Mouse (Mus musculus): ENCODE data around the gene Opn5. TPM values are rescaled to one million over a fixed set of nuclear protein-coding genes. Genes with fewer than 3 reads are reported as not detected.

Opn5 gene
- not detected in 2 replicates for polyA plus RNA-seq (2012; rRNA removed)
- not detected in 2 replicates for polyA plus RNA-seq (2014; fragmentation: Nextera tagmentation; extraction: Ambion mirVana)

- Histone ChIP-seq H3K9me3 (ENCODE audit: control insufficient read depth, low read length) (no peaks in the 10 kb centered on the region), H3K27me3 (ENCODE audit: control insufficient read depth, insufficient read depth, low read length) (no peaks in the 10 kb centered on the region), H3K4me1 (replicated peaks; ENCODE audit: control insufficient read depth in 2 of 2, insufficient read depth in 2 of 2, low read length in 1 of 2) (no peaks in the 10 kb centered on the region), H3K4me3 (ENCODE audit: insufficient read depth in 1 of 2, low read depth in 2 of 2, low read length in 2 of 2) (no peak within 1 kb of the TSS), H3K9ac (replicated peaks) (no peak within 1 kb of the TSS), H3K27ac (no peak within 1 kb of the TSS), H3K4me2 (ENCODE audit: low read depth) (no peak within 1 kb of the TSS), H3K36me3 (replicated peaks; ENCODE audit: control insufficient read depth, insufficient read depth, low read depth) (no peaks in the 10 kb centered on the region)
- ATAC-seq (ENCODE audit: insufficient read depth) (no peak), DNase-seq (ENCODE audit: low read depth in 3 of 3, low spot score in 3 of 3) (no peak)
- WGBS (ENCODE audit: insufficient replicate concordance) = 62% methylated on average over 8 of the region's 8 CpGs
- TF ChIP-seq EP300 (IDR thresholded peaks at IDR 0.05; ENCODE audit: low read depth) (no peak), CTCF (IDR thresholded peaks at IDR 0.05; ENCODE audit: low read depth) (no peak)
Measured at GRCm38 (mm10) chr17:42611295-42611694, at the start of gene Opn5. TSS of gene Opn5 (minus strand) at chr17:42611395.

- no peaks in the 10 kb centered on the region for H3K4me1 ChIP-seq (replicated peaks; ENCODE audit: control insufficient read depth in 2 of 2, insufficient read depth in 2 of 2, low read length in 1 of 2)
- ATAC-seq (ENCODE audit: insufficient read depth) (no peak), DNase-seq (ENCODE audit: low read depth in 3 of 3, low spot score in 3 of 3) (peak in 2 of 3 experiments; percentile 1 to 13)
- no peak overlapping the region for H3K27ac ChIP-seq
- no peak overlapping the region for H3K4me2 ChIP-seq (ENCODE audit: low read depth)
- H3K4me3 ChIP-seq (ENCODE audit: insufficient read depth in 1 of 2, low read depth in 2 of 2, low read length in 2 of 2) = no peak overlapping the region
- H3K27me3 ChIP-seq (ENCODE audit: control insufficient read depth, insufficient read depth, low read length) = no peaks in the 10 kb centered on the region
- H3K9me3 ChIP-seq (ENCODE audit: control insufficient read depth, low read length) = no peaks in the 10 kb centered on the region
- TF ChIP-seq EP300 (IDR thresholded peaks at IDR 0.05; ENCODE audit: low read depth) = no peak
- TF ChIP-seq CTCF (IDR thresholded peaks at IDR 0.05; ENCODE audit: low read depth) = peak; percentile 90
- no peak overlapping the region for H3K9ac ChIP-seq (replicated peaks)
- H3K36me3 ChIP-seq (replicated peaks; ENCODE audit: control insufficient read depth, insufficient read depth, low read depth) = no peaks in the 10 kb centered on the region
- WGBS (ENCODE audit: insufficient replicate concordance) = 13% methylated on average over 14 of the region's 14 CpGs
Measured at GRCm38 (mm10) chr17:42658634-42659422, 47.6 kb upstream of the Opn5 start.

GRCm38 (mm10) chr17:42643416-42643815 is 32.2 kb upstream of the Opn5 start:
- no peak overlapping the region for H3K4me3 ChIP-seq (ENCODE audit: insufficient read depth in 1 of 2, low read depth in 2 of 2, low read length in 2 of 2)

GRCm38 (mm10) chr17:42630206-42630605 is 19.0 kb upstream of the Opn5 start:
- Histone ChIP-seq H3K4me3 (ENCODE audit: insufficient read depth in 1 of 2, low read depth in 2 of 2, low read length in 2 of 2) (no peak overlapping the region), H3K4me2 (ENCODE audit: low read depth) (no peak overlapping the region), H3K36me3 (replicated peaks; ENCODE audit: control insufficient read depth, insufficient read depth, low read depth) (no peaks in the 10 kb centered on the region), H3K27me3 (ENCODE audit: control insufficient read depth, insufficient read depth, low read length) (no peaks in the 10 kb centered on the region), H3K27ac (no peak overlapping the region), H3K4me1 (replicated peaks; ENCODE audit: control insufficient read depth in 2 of 2, insufficient read depth in 2 of 2, low read length in 1 of 2) (no peaks in the 10 kb centered on the region), H3K9me3 (ENCODE audit: control insufficient read depth, low read length) (no peaks in the 10 kb centered on the region), H3K9ac (replicated peaks) (no peak overlapping the region)
- WGBS (ENCODE audit: insufficient replicate concordance) = 63% methylated on average over 2 of the region's 2 CpGs
- DNase-seq (ENCODE audit: low read depth in 3 of 3, low spot score in 3 of 3) (no peak), ATAC-seq (ENCODE audit: insufficient read depth) (no peak)
- no peak for TF ChIP-seq CTCF (IDR thresholded peaks at IDR 0.05; ENCODE audit: low read depth)
- TF ChIP-seq EP300 (IDR thresholded peaks at IDR 0.05; ENCODE audit: low read depth) = no peak

More at GRCm38 (mm10) chr17:42643416-42643815, 32.2 kb upstream of the Opn5 start:
- no peak for ATAC-seq (ENCODE audit: insufficient read depth)
- H3K4me2 ChIP-seq (ENCODE audit: low read depth) = no peak overlapping the region
- WGBS (ENCODE audit: insufficient replicate concordance) = 55% methylated on average over 3 of the region's 3 CpGs
- no peaks in the 10 kb centered on the region for H3K4me1 ChIP-seq (replicated peaks; ENCODE audit: control insufficient read depth in 2 of 2, insufficient read depth in 2 of 2, low read length in 1 of 2)
- no peaks in the 10 kb centered on the region for H3K36me3 ChIP-seq (replicated peaks; ENCODE audit: control insufficient read depth, insufficient read depth, low read depth)
- H3K9me3 ChIP-seq (ENCODE audit: control insufficient read depth, low read length) = no peaks in the 10 kb centered on the region
- H3K9ac ChIP-seq (replicated peaks) = no peak overlapping the region
- no peaks in the 10 kb centered on the region for H3K27me3 ChIP-seq (ENCODE audit: control insufficient read depth, insufficient read depth, low read length)
- no peak for TF ChIP-seq CTCF (IDR thresholded peaks at IDR 0.05; ENCODE audit: low read depth)
- TF ChIP-seq EP300 (IDR thresholded peaks at IDR 0.05; ENCODE audit: low read depth) = no peak
- DNase-seq (ENCODE audit: low read depth in 3 of 3, low spot score in 3 of 3) = no peak
- no peak overlapping the region for H3K27ac ChIP-seq

- DNase-seq (ENCODE audit: low read depth in 3 of 3, low spot score in 3 of 3) (peak; percentile 6 to 26 (median 7)), ATAC-seq (ENCODE audit: insufficient read depth) (no peak)
- H3K4me2 ChIP-seq (ENCODE audit: low read depth) = no peak overlapping the region
- WGBS (ENCODE audit: insufficient replicate concordance) = 26% methylated on average over 6 of the region's 6 CpGs
- H3K9ac ChIP-seq (replicated peaks) = no peak overlapping the region
- TF ChIP-seq EP300 (IDR thresholded peaks at IDR 0.05; ENCODE audit: low read depth) (no peak), CTCF (IDR thresholded peaks at IDR 0.05; ENCODE audit: low read depth) (peak; percentile 47)
- no peak overlapping the region for H3K27ac ChIP-seq
- H3K27me3 ChIP-seq (ENCODE audit: control insufficient read depth, insufficient read depth, low read length) = no peaks in the 10 kb centered on the region
- H3K4me1 ChIP-seq (replicated peaks; ENCODE audit: control insufficient read depth in 2 of 2, insufficient read depth in 2 of 2, low read length in 1 of 2) = no peaks in the 10 kb centered on the region
- H3K9me3 ChIP-seq (ENCODE audit: control insufficient read depth, low read length) = no peaks in the 10 kb centered on the region
- H3K4me3 ChIP-seq (ENCODE audit: insufficient read depth in 1 of 2, low read depth in 2 of 2, low read length in 2 of 2) = no peak overlapping the region
- no peaks in the 10 kb centered on the region for H3K36me3 ChIP-seq (replicated peaks; ENCODE audit: control insufficient read depth, insufficient read depth, low read depth)
Measured at GRCm38 (mm10) chr17:42613043-42613737, 2.0 kb upstream of the Opn5 start.

Data from liver, embryonic 14.5 days (tissue).